Mouse (Mus musculus) heart, adult 8-10 months (tissue): Measurements from ENCODE around the gene Gm2004. TPM values are rescaled to one million over a fixed set of nuclear protein-coding genes. Genes with fewer than 3 reads are reported as not detected.
"Not testable (repeated sequence)": the region's sequence is repeated elsewhere in the genome, so short reads cannot be mapped to it uniquely, and the experiment has no call there.

Experiments
- DNase-seq: peaks from one replicate; pipeline ENCODE4 v3.0.0; 2022; ENCODE audit warnings: low spot score
- total RNA-seq, 4 experiments: library from RNA; stranded (reverse); gene quantifications; 2 replicates each; pipeline ENCODE4 v1.2.4; 2022

Gm2004 gene
- total RNA-seq, result 10 to 100 TPM; 16.9 to 59.8 (median 50.7) TPM

GRCm38 (mm10) chr2:176149725-176150124 is at the start of gene Gm2004:
Gene Gm2004, minus strand, starts transcription at chr2:176149825.
- not testable (repeated sequence) for DNase-seq

Other genes starting within 250 kb of the Gm2004 start
- 10 to 100 TPM; 15.1 to 17.9 (median 16.4) TPM for gene Zfp966, start 218.7 kb downstream of the Gm2004 start, total RNA-seq
- 10 to 100 TPM; 18.0 to 24.9 (median 20.5) TPM for gene Gm2026, start 184.5 kb downstream of the Gm2004 start, total RNA-seq
- gene 2210418O10Rik, start 76.7 kb upstream of the Gm2004 start, total RNA-seq, result 1 to 10 TPM in 2 of 4 experiments, not detected in 2; 1.8 to 4.5 TPM
- gene Gm11009, start 169.7 kb upstream of the Gm2004 start, total RNA-seq, result not detected